Mouse (Mus musculus): ENCODE measurements around the gene Ppfia1. TPM values are rescaled to one million over a fixed set of nuclear protein-coding genes. Genes with fewer than 3 reads are reported as not detected.

Gene Ppfia1
- polyA plus RNA-seq, 1 experiment: 77.6 TPM

GRCm38 (mm10) chr7:144441976-144442375 is 111.6 kb downstream of the Ppfia1 start:
- WGBS: 90% methylated on average over 4 of the region's 4 CpGs
- Histone ChIP-seq H3K27ac (ENCODE audit: insufficient read depth, low read length) (no peak overlapping the region), H3K4me3 (replicated peaks; ENCODE audit: insufficient read depth, low read depth, low read length) (no peak overlapping the region), H3K27me3 (ENCODE audit: control insufficient read depth, insufficient read depth, low read length) (no peaks in the 10 kb centered on the region), H3K4me1 (ENCODE audit: control insufficient read depth, insufficient read depth, low read length) (no peaks in the 10 kb centered on the region)
- TF ChIP-seq CTCF (IDR thresholded peaks at IDR 0.05; ENCODE audit: borderline replicate concordance, insufficient read depth, low read depth, low read length): no peak
- no peak for TF ChIP-seq POLR2A (IDR thresholded peaks at IDR 0.05; ENCODE audit: borderline replicate concordance, insufficient read depth, low read length)
- DNase-seq: no peak

GRCm38 (mm10) chr7:144441466-144441865 is 112.1 kb downstream of the Ppfia1 start:
- H3K27ac ChIP-seq (ENCODE audit: insufficient read depth, low read length): no peak overlapping the region
- TF ChIP-seq CTCF (IDR thresholded peaks at IDR 0.05; ENCODE audit: borderline replicate concordance, insufficient read depth, low read depth, low read length): no peak
- TF ChIP-seq POLR2A (IDR thresholded peaks at IDR 0.05; ENCODE audit: borderline replicate concordance, insufficient read depth, low read length): no peak
- H3K4me1 ChIP-seq (ENCODE audit: control insufficient read depth, insufficient read depth, low read length): no peaks in the 10 kb centered on the region
- DNase-seq: no peak
- no peaks in the 10 kb centered on the region for H3K27me3 ChIP-seq (ENCODE audit: control insufficient read depth, insufficient read depth, low read length)
- WGBS: 83% methylated on average over 11 of the region's 11 CpGs
- H3K4me3 ChIP-seq (replicated peaks; ENCODE audit: insufficient read depth, low read depth, low read length): no peak overlapping the region

GRCm38 (mm10) chr7:144438811-144439210 is 114.7 kb downstream of the Ppfia1 start:
- H3K4me1 ChIP-seq (ENCODE audit: control insufficient read depth, insufficient read depth, low read length): no peaks in the 10 kb centered on the region
- no peak overlapping the region for H3K4me3 ChIP-seq (replicated peaks; ENCODE audit: insufficient read depth, low read depth, low read length)
- DNase-seq: no peak
- WGBS: over 99% methylated on average over 7 of the region's 7 CpGs
- TF ChIP-seq CTCF (IDR thresholded peaks at IDR 0.05; ENCODE audit: borderline replicate concordance, insufficient read depth, low read depth, low read length) (no peak), POLR2A (IDR thresholded peaks at IDR 0.05; ENCODE audit: borderline replicate concordance, insufficient read depth, low read length) (no peak)
- H3K27ac ChIP-seq (ENCODE audit: insufficient read depth, low read length): no peak overlapping the region
- H3K27me3 ChIP-seq (ENCODE audit: control insufficient read depth, insufficient read depth, low read length): no peaks in the 10 kb centered on the region

- no peak overlapping the region for H3K4me3 ChIP-seq (replicated peaks; ENCODE audit: insufficient read depth, low read depth, low read length)
- H3K27ac ChIP-seq (ENCODE audit: insufficient read depth, low read length): no peak overlapping the region
- H3K27me3 ChIP-seq (ENCODE audit: control insufficient read depth, insufficient read depth, low read length): no peaks in the 10 kb centered on the region
- no peaks in the 10 kb centered on the region for H3K4me1 ChIP-seq (ENCODE audit: control insufficient read depth, insufficient read depth, low read length)
- TF ChIP-seq CTCF (IDR thresholded peaks at IDR 0.05; ENCODE audit: borderline replicate concordance, insufficient read depth, low read depth, low read length): no peak
- TF ChIP-seq POLR2A (IDR thresholded peaks at IDR 0.05; ENCODE audit: borderline replicate concordance, insufficient read depth, low read length): no peak
- DNase-seq: no peak
- WGBS: 42% methylated on average over 2 of the region's 2 CpGs
Measured at GRCm38 (mm10) chr7:144432920-144433319, 120.6 kb downstream of the Ppfia1 start.

DNA sequence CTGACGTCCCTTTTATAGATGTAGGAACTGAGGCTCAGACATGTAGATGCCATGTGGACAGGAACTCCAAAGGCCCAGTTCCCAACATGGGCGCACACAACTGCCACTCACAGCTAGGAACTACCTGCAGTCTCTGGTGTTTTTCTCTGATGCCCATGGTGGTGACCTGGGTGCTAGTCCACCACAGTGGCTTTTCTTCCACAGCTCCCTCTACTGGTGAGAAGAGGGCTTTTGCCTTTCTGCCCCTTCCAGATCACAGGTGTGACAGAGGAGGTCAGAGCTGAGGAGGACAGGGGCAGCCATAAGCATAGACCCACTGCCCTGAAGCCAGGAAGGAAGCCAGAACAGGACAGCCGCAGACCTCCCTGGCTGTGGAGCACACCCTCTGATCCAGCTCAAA is 126.1 kb downstream of the Ppfia1 start:
- no peak for TF ChIP-seq POLR2A (IDR thresholded peaks at IDR 0.05; ENCODE audit: borderline replicate concordance, insufficient read depth, low read length)
- TF ChIP-seq CTCF (IDR thresholded peaks at IDR 0.05; ENCODE audit: borderline replicate concordance, insufficient read depth, low read depth, low read length): 0 out of 2 replicates have a peak, but pooled peaks have one; percentile 16
- Histone ChIP-seq H3K4me3 (replicated peaks; ENCODE audit: insufficient read depth, low read depth, low read length) (no peak overlapping the region), H3K27ac (ENCODE audit: insufficient read depth, low read length) (no peak overlapping the region), H3K27me3 (ENCODE audit: control insufficient read depth, insufficient read depth, low read length) (no peaks in the 10 kb centered on the region), H3K4me1 (ENCODE audit: control insufficient read depth, insufficient read depth, low read length) (no peaks in the 10 kb centered on the region)
- no peak for DNase-seq
- WGBS: 75% methylated on average over 3 of the region's 3 CpGs

Other genes with a start within 250 kb of the Ppfia1 start
- 119 and 131 TPM in 2 replicates for gene Cttn, start 82.7 kb downstream of the Ppfia1 start, polyA plus RNA-seq (2012; rRNA removed)
- gene Fadd, start 28.7 kb upstream of the Ppfia1 start, polyA plus RNA-seq (2012; rRNA removed): 3.3 TPM in 2 replicates
- gene Ano1, start 198.2 kb upstream of the Ppfia1 start, polyA plus RNA-seq (2012; rRNA removed): 3.1 and 3.7 TPM in 2 replicates

Data from cerebellum, adult 2 months (tissue).